Mouse (Mus musculus) midbrain, postnatal 0 days (tissue): ENCODE measurements around the gene Surf6. TPM values are rescaled to one million over a fixed set of nuclear protein-coding genes. Genes with fewer than 3 reads are reported as not detected.

Source experiments
- ATAC-seq: fragments of 200-750 bp; cut with Nextera tagmentation; 2 replicates; pipeline ENCODE4 v1.8.0; 2017; ENCODE audit warnings: moderate number of reproducible peaks, mild to moderate bottlenecking, moderate TSS enrichment, moderate library complexity; ENCODE audit not compliant: low FRiP score
- DNase-seq: peaks from one replicate; pipeline ENCODE4 v3.0.0-alpha.2; 2015; ENCODE audit warnings: low spot score
- H3K27ac ChIP-seq: fragments of 300-500 bp; sonication (generic); 2 replicates; pipeline ENCODE4 v1.5.1; 2014; ENCODE audit warnings: low read depth, mild to moderate bottlenecking, low read length, mixed read lengths
- H3K27me3 ChIP-seq: fragments of 300-500 bp; sonication (generic); 2 replicates; pipeline ENCODE4 v1.6.1; 2014; ENCODE audit warnings: low read length, control low read depth, mixed read lengths; ENCODE audit not compliant: insufficient read depth
- H3K36me3 ChIP-seq: fragments of 300-500 bp; sonication (generic); 2 replicates; pipeline ENCODE4 v1.6.1; 2014; ENCODE audit warnings: low read length, control low read depth, mixed read lengths; ENCODE audit not compliant: insufficient read depth
- H3K4me1 ChIP-seq: fragments of 300-500 bp; sonication (generic); 2 replicates; pipeline ENCODE4 v1.6.1; 2014; ENCODE audit warnings: mild to moderate bottlenecking, control low read depth, antibody characterized with exemption, low read length, mixed read lengths; ENCODE audit not compliant: insufficient read depth
- H3K4me2 ChIP-seq: fragments of 300-500 bp; sonication (generic); 2 replicates; pipeline ENCODE4 v1.6.1; 2014; ENCODE audit warnings: low read depth, mild to moderate bottlenecking, low read length, mixed read lengths; ENCODE audit not compliant: poor library complexity, severe bottlenecking
- H3K4me3 ChIP-seq: fragments of 300-500 bp; sonication (generic); 2 replicates; pipeline ENCODE4 v1.5.1; 2014; ENCODE audit warnings: low read depth, mild to moderate bottlenecking, low read length, moderate library complexity
- H3K9ac ChIP-seq: fragments of 300-500 bp; sonication (generic); replicated peaks from 2 replicates; pipeline ENCODE4 v1.6.1; 2014; ENCODE audit warnings: mild to moderate bottlenecking, low read length, moderate library complexity, mixed read lengths; ENCODE audit not compliant: poor library complexity, severe bottlenecking
- H3K9me3 ChIP-seq: fragments of 300-500 bp; sonication (generic); 2 replicates; pipeline ENCODE4 v1.6.1; 2016; ENCODE audit warnings: low read length, control low read depth
- CTCF ChIP-seq: IDR thresholded peaks from 2 replicates; pipeline ENCODE4 v1.5.1; 2016; ENCODE audit warnings: antibody characterized with exemption, mild to moderate bottlenecking
- WGBS: fragments of 180-500 bp; shearing (Covaris S2); extraction: QIAGEN DNeasy Blood & Tissue Kit; methylation state at CpG from one replicate; pipeline ENCODE4 v1.1.7; 2014; 5-methylcytosine and 5-hydroxymethylcytosine counted together
- polyA plus RNA-seq: library from polyadenylated mRNA; unstranded; fragments of >200 nt; fragmentation: Nextera tagmentation; extraction: Ambion mirVana; gene quantifications from 2 replicates; pipeline ENCODE4 v1.2.1, GENCODE M21; 2015
- total RNA-seq: library from RNA; depleted of rRNA; stranded (reverse); fragments of >200 nt; gene quantifications from 2 replicates; pipeline ENCODE4 v1.2.3, GENCODE M21; 2014

Gene Surf6
- total and polyA plus RNA-seq, 2 experiments from 2014 or later, result 17.2 to 27.8 TPM

- H3K9me3 ChIP-seq, result no peaks in the 10 kb centered on the region
- peak within 1 kb of the TSS; percentile 78 for H3K27ac ChIP-seq
- peak; percentile 81 for ATAC-seq
- no peak for TF ChIP-seq CTCF
- H3K4me2 ChIP-seq, result peak within 1 kb of the TSS; percentile 98
- peak; percentile 90 for DNase-seq
- peaks cover 27% of the 10 kb centered on the region for H3K4me1 ChIP-seq
- peaks cover 51% of the 10 kb centered on the region for H3K36me3 ChIP-seq
- H3K27me3 ChIP-seq, result no peaks in the 10 kb centered on the region
- peak within 1 kb of the TSS; percentile 73 for H3K4me3 ChIP-seq
- H3K9ac ChIP-seq, result peak within 1 kb of the TSS; percentile 81
- 3% methylated on average over 47 of the region's 47 CpGs for WGBS
These were observed 13.4 kb upstream of the Surf6 start, which contains the start of the genes Surf2 and Surf1 for GRCm38 (mm10) chr2:26915927-26916728. Gene Surf2, plus strand, starts transcription at chr2:26916367. Gene Surf1, minus strand, starts transcription at chr2:26916530.

GRCm38 (mm10) chr2:26914148-26914941 lies 11.7 kb upstream of the Surf6 start:
- 66% methylated on average over 8 of the region's 8 CpGs for WGBS
- H3K9ac ChIP-seq, result no peak overlapping the region
- H3K9me3 ChIP-seq, result no peaks in the 10 kb centered on the region
- no peak overlapping the region for H3K4me3 ChIP-seq
- ATAC-seq, result no peak
- H3K36me3 ChIP-seq, result peaks cover 34% of the 10 kb centered on the region
- no peaks in the 10 kb centered on the region for H3K27me3 ChIP-seq
- H3K27ac ChIP-seq, result no peak overlapping the region
- TF ChIP-seq CTCF, result peak; percentile 22; the same call in 1 of the 2 replicates
- H3K4me1 ChIP-seq, result peaks cover 27% of the 10 kb centered on the region
- H3K4me2 ChIP-seq, result no peak overlapping the region
- DNase-seq, result no peak

- H3K9ac ChIP-seq, result no peak overlapping the region
- H3K27me3 ChIP-seq, result no peaks in the 10 kb centered on the region
- H3K4me1 ChIP-seq, result peaks cover 34% of the 10 kb centered on the region
- DNase-seq (no peak), ATAC-seq (no peak)
- no peaks in the 10 kb centered on the region for H3K9me3 ChIP-seq
- H3K36me3 ChIP-seq, result peaks cover 28% of the 10 kb centered on the region
- H3K27ac ChIP-seq, result no peak overlapping the region
- no peak for TF ChIP-seq CTCF
- H3K4me3 ChIP-seq, result no peak overlapping the region
- WGBS, result 86% methylated on average over 17 of the region's 17 CpGs
- H3K4me2 ChIP-seq, result no peak overlapping the region
These were observed 10.9 kb upstream of the Surf6 start for GRCm38 (mm10) chr2:26913416-26914147.

GRCm38 (mm10) chr2:26912253-26912770 lies 9.6 kb upstream of the Surf6 start:
- Histone ChIP-seq H3K4me3 (peak overlapping the region; percentile 83; the same call in 1 of the 2 replicates), H3K36me3 (peaks cover 29% of the 10 kb centered on the region), H3K9ac (0 out of 2 replicates have a peak overlapping the region, but pooled peaks have one; percentile 94), H3K9me3 (no peaks in the 10 kb centered on the region), H3K4me1 (peaks cover 26% of the 10 kb centered on the region), H3K27ac (no peak overlapping the region), H3K27me3 (no peaks in the 10 kb centered on the region), H3K4me2 (peak overlapping the region; percentile 96; the same call in 1 of the 2 replicates)
- DNase-seq (no peak), ATAC-seq (no peak)
- 74% methylated on average over 5 of the region's 5 CpGs for WGBS
- no peak for TF ChIP-seq CTCF

GRCm38 (mm10) chr2:26910994-26911765 lies 8.5 kb upstream of the Surf6 start:
- peak overlapping the region; percentile 83 for H3K4me3 ChIP-seq
- TF ChIP-seq CTCF, result no peak
- peaks cover 22% of the 10 kb centered on the region for H3K4me1 ChIP-seq
- peak; percentile 85 for DNase-seq
- H3K27ac ChIP-seq, result peak overlapping the region; percentile 94
- H3K36me3 ChIP-seq, result peaks cover 37% of the 10 kb centered on the region
- H3K9me3 ChIP-seq, result no peaks in the 10 kb centered on the region
- H3K9ac ChIP-seq, result peak overlapping the region; percentile 94
- WGBS, result under 1% methylated on average over 33 of the region's 37 CpGs
- peak; percentile 76 for ATAC-seq
- peak overlapping the region; percentile 96 for H3K4me2 ChIP-seq
- no peaks in the 10 kb centered on the region for H3K27me3 ChIP-seq
